Mouse (Mus musculus) kidney, postnatal 14 days (tissue): Measurements from ENCODE around the gene Dtd2.

ENCODE experiments used
- DNase-seq: peaks from one replicate; pipeline ENCODE4 v3.0.0; 2022; ENCODE audit warnings: mixed read lengths

The Dtd2 gene

GRCm38 (mm10) chr12:52005877-52006632 lies at the start of gene Dtd2:
TSS of gene Dtd2 (minus strand) at chr12:52006501.
- DNase-seq, result peak; percentile 95

- DNase-seq, result peak; percentile 4
Measured at GRCm38 (mm10) chr12:52049324-52049723, 43.0 kb upstream of the Dtd2 start.

- DNase-seq, result no peak
Measured at GRCm38 (mm10) chr12:52046371-52046770, 40.1 kb upstream of the Dtd2 start.

GRCm38 (mm10) chr12:52042818-52043336 lies 36.6 kb upstream of the Dtd2 start:
- peak; percentile 13 for DNase-seq

GRCm38 (mm10) chr12:52038352-52038751 lies 32.1 kb upstream of the Dtd2 start:
- DNase-seq, result no peak

- no peak for DNase-seq
Measured at GRCm38 (mm10) chr12:52034956-52035355, 28.7 kb upstream of the Dtd2 start.

- no peak for DNase-seq
Measured at GRCm38 (mm10) chr12:52032276-52032675, 26.0 kb upstream of the Dtd2 start.

- no peak for DNase-seq
Measured at GRCm38 (mm10) chr12:52027963-52028362, 21.7 kb upstream of the Dtd2 start, which contains the start of gene Gpr33. TSS of gene Gpr33 (minus strand) at chr12:52028063.

GRCm38 (mm10) chr12:52014494-52015029 lies 8.3 kb upstream of the Dtd2 start:
- DNase-seq, result no peak

GRCm38 (mm10) chr12:52014044-52014443 lies 7.7 kb upstream of the Dtd2 start:
- no peak for DNase-seq

- no peak for DNase-seq
Measured at GRCm38 (mm10) chr12:52013274-52013673, 7.0 kb upstream of the Dtd2 start.

- no peak for DNase-seq
Measured at GRCm38 (mm10) chr12:52012159-52012558, 5.9 kb upstream of the Dtd2 start.

GRCm38 (mm10) chr12:52010630-52010961 lies 4.3 kb upstream of the Dtd2 start:
- DNase-seq, result peak; percentile 17

- DNase-seq, result no peak
Measured at GRCm38 (mm10) chr12:52009928-52010629, 3.8 kb upstream of the Dtd2 start.

GRCm38 (mm10) chr12:52006633-52006994 lies 313 bp upstream of the Dtd2 start:
- DNase-seq, result no peak

- no peak for DNase-seq
Measured at GRCm38 (mm10) chr12:52002746-52003145, 3.6 kb downstream of the Dtd2 start.

- peak; percentile 81 for DNase-seq
Measured at GRCm38 (mm10) chr12:52001544-52001943, 4.8 kb downstream of the Dtd2 start.

GRCm38 (mm10) chr12:51998366-51998932 lies 7.9 kb downstream of the Dtd2 start:
- no peak for DNase-seq

- DNase-seq, result no peak
Measured at GRCm38 (mm10) chr12:51995738-51996536, 10.4 kb downstream of the Dtd2 start.

- no peak for DNase-seq
Measured at GRCm38 (mm10) chr12:51990629-51991028, 15.7 kb downstream of the Dtd2 start.

- DNase-seq, result no peak
Measured at GRCm38 (mm10) chr12:51988536-51988935, 17.8 kb downstream of the Dtd2 start.

GRCm38 (mm10) chr12:51985826-51986225 lies 20.5 kb downstream of the Dtd2 start:
- DNase-seq, result no peak
